8 mouse cellular contexts compared by ENCODE assay signal in the genomic region with DNA sequence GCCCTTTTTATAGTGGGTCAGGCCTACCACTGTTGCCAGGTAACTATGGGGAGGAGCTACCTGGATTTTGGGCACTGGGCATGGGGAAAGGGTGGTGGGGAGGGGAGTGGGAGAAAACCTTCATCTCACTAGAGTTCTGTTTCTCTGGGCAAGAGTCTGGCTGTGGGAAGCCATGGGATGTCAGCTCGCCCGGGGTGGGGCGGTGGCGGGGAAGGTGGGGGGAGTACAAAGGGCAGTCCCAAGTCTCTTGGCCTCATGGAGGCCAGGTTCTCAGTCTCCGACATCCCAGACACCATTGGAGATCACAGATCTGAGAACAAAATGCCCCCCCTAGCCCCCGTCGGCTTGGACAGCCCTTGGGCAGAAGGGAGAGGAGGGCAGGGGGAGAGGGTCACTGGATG. TPM values are rescaled to one million over a fixed set of nuclear protein-coding genes. Genes with fewer than 3 reads are reported as not detected.
DNase-seq lines count a peak whose midpoint lies in the region; ATAC-seq lines count a peak whose summit lies in the region.

No protein-coding gene starts in this region.

- H3K4me3 ChIP-seq in forebrain, embryonic 13.5 days, result no peak overlapping the region
- H3K4me3 ChIP-seq in limb, embryonic 11.5 days (ENCODE audit: low read depth, low read length), result no peak overlapping the region
- H3K4me3 ChIP-seq in neural tube, embryonic 12.5 days, result no peak overlapping the region

- no peak overlapping the region for H3K27ac ChIP-seq in forebrain, embryonic 13.5 days
- H3K27ac ChIP-seq in limb, embryonic 11.5 days (replicated peaks; ENCODE audit: low read depth, low read length), result no peak overlapping the region
- H3K27ac ChIP-seq in neural tube, embryonic 12.5 days, result no peak overlapping the region

- H3K9me3 ChIP-seq in forebrain, embryonic 13.5 days (replicated peaks), result peaks cover 64% of the 10 kb centered on the region
- peaks cover 37% of the 10 kb centered on the region for H3K9me3 ChIP-seq in limb, embryonic 11.5 days (ENCODE audit: control insufficient read depth, low read length)
- H3K9me3 ChIP-seq in neural tube, embryonic 12.5 days, result peaks cover 66% of the 10 kb centered on the region

- H3K4me1 ChIP-seq in forebrain, embryonic 13.5 days, result no peaks in the 10 kb centered on the region
- H3K4me1 ChIP-seq in limb, embryonic 11.5 days (ENCODE audit: control insufficient read depth, insufficient read depth, low read length), result no peaks in the 10 kb centered on the region
- H3K4me1 ChIP-seq in neural tube, embryonic 12.5 days, result no peaks in the 10 kb centered on the region

- DNase-seq in left cerebral cortex, postnatal 4 days, result peak; percentile 5
- no peak for DNase-seq in left cerebral cortex, adult 8-10 months (ENCODE audit: low spot score in 2 of 2)
- peak; percentile 22 for DNase-seq in limb, embryonic 11.5 days (ENCODE audit: low spot score)
- DNase-seq in cerebellum, adult 11 months, result no peak
- no peak for DNase-seq in right cerebral cortex, postnatal 4 days
- DNase-seq in embryo, embryonic 11 days, result no peak

- WGBS in forebrain, embryonic 13.5 days, result 93% methylated on average over 7 of the region's 7 CpGs
- WGBS in limb, embryonic 11.5 days, result 98% methylated on average over 7 of the region's 7 CpGs
- 92% methylated on average over 7 of the region's 7 CpGs for WGBS in neural tube, embryonic 12.5 days

- H3K36me3 ChIP-seq in forebrain, embryonic 13.5 days (ENCODE audit: poor library complexity, severe bottlenecking), result peaks cover 5% of the 10 kb centered on the region; the same call in 1 of the 2 replicates
- H3K36me3 ChIP-seq in limb, embryonic 11.5 days (ENCODE audit: control insufficient read depth, insufficient read depth, low read length), result no peaks in the 10 kb centered on the region
- peaks cover 7% of the 10 kb centered on the region; the same call in 1 of the 2 replicates for H3K36me3 ChIP-seq in neural tube, embryonic 12.5 days

- no peak overlapping the region for H3K4me2 ChIP-seq in forebrain, embryonic 13.5 days
- no peak overlapping the region for H3K4me2 ChIP-seq in limb, embryonic 11.5 days (ENCODE audit: low read depth, severe bottlenecking)
- no peak overlapping the region for H3K4me2 ChIP-seq in neural tube, embryonic 12.5 days (replicated peaks)

- H3K27me3 ChIP-seq in forebrain, embryonic 13.5 days, result no peaks in the 10 kb centered on the region
- H3K27me3 ChIP-seq in limb, embryonic 11.5 days (ENCODE audit: control insufficient read depth, insufficient read depth, low read length), result no peaks in the 10 kb centered on the region
- H3K27me3 ChIP-seq in neural tube, embryonic 12.5 days (replicated peaks), result no peaks in the 10 kb centered on the region

- peak; percentile 54 for ATAC-seq in forebrain, embryonic 13.5 days
- peak; percentile 36 for ATAC-seq in limb, embryonic 11.5 days (ENCODE audit: insufficient number of reproducible peaks, low FRiP score, low TSS enrichment, low read depth)
- ATAC-seq in neural tube, embryonic 12.5 days (ENCODE audit: low FRiP score, low read depth), result peak; percentile 28

- intact Hi-C loops in left cerebral cortex, postnatal 4 days (cut with DNase I), result no loop called here

- no peak overlapping the region for H3K9ac ChIP-seq in forebrain, embryonic 13.5 days
- no peak overlapping the region for H3K9ac ChIP-seq in limb, embryonic 11.5 days (ENCODE audit: low read length)
- no peak overlapping the region for H3K9ac ChIP-seq in neural tube, embryonic 12.5 days

RNA-seq across cellular contexts. Expression of gene Zfp992, which starts 6.5 kb away (rescaled TPM):
- 1 to 10 TPM; 8.7 to 8.8 TPM for total RNA-seq in left cerebral cortex, postnatal 4 days (2021)
- 1 to 10 TPM; 2.5 to 3.6 (median 3.3) TPM for total RNA-seq in left cerebral cortex, adult 8-10 months (2022)
- 1.3 and 1.5 TPM in 2 replicates for polyA plus RNA-seq in forebrain, embryonic 13.5 days (2015; fragmentation: Nextera tagmentation; extraction: Ambion mirVana)
- 5.6 TPM in 2 replicates for polyA plus RNA-seq in limb, embryonic 11.5 days (2014; fragmentation: Nextera tagmentation; extraction: Ambion mirVana)
- polyA plus RNA-seq in neural tube, embryonic 12.5 days (2016; fragmentation: Nextera tagmentation; extraction: Ambion mirVana), result 2.7 and 3.3 TPM in 2 replicates

RNA-seq across cellular contexts. Expression of gene Zfp981, which starts 46.5 kb away (rescaled TPM):
- total RNA-seq in left cerebral cortex, postnatal 4 days (2021), result under 1 TPM; 0.54 to 0.97 TPM
- 1 to 10 TPM in 1 of 4 experiments, under 1 TPM in 1, not detected in 2; 0.27 to 1.2 TPM for total RNA-seq in left cerebral cortex, adult 8-10 months (2022)
- polyA plus RNA-seq in forebrain, embryonic 13.5 days (2015; fragmentation: Nextera tagmentation; extraction: Ambion mirVana), result 0.10 and 0.11 TPM in 2 replicates
- 0.05 TPM in 1 of 2 replicates, not detected in the other for polyA plus RNA-seq in limb, embryonic 11.5 days (2014; fragmentation: Nextera tagmentation; extraction: Ambion mirVana)
- 0.11 and 0.19 TPM in 2 replicates for polyA plus RNA-seq in neural tube, embryonic 12.5 days (2016; fragmentation: Nextera tagmentation; extraction: Ambion mirVana)

Comparison
In these comparisons a context has a peak if more than half of its experiments do, and no peak if none do; other contexts are left out.
1. DNase-seq: peak in left cerebral cortex, postnatal 4 days (single experiment) and limb, embryonic 11.5 days (single experiment); none in left cerebral cortex, adult 8-10 months (0 of 2), cerebellum, adult 11 months (single experiment), right cerebral cortex, postnatal 4 days (single experiment) and embryo, embryonic 11 days (single experiment).
2. Peak in every context shown above with its lines, with median percentiles within 50 percentile points of each other: ATAC-seq.